Comparison of ENCODE assay signal across 27 mouse cellular contexts in genomic region chr1:19981189-19981588, GRCm38 (mm10).
DNase-seq lines count a peak whose midpoint lies in the region; ATAC-seq lines count a peak whose summit lies in the region.
"Had no signal": no experiment of that assay in that cellular context is flagged by ENCODE, and none has a peak within 500 bp of the region (broad histone marks: within the 10 kb centered on the region; RNA-seq: fewer than 3 reads in every experiment).

No protein-coding gene starts in this region.

- no peak overlapping the region for H3K4me2 ChIP-seq in forebrain, embryonic 11.5 days (ENCODE audit: low read depth, low read length, severe bottlenecking)
- H3K4me2 ChIP-seq in forebrain, embryonic 12.5 days: no peak overlapping the region
- H3K4me2 ChIP-seq in midbrain, embryonic 12.5 days (replicated peaks): no peak overlapping the region
- no peak overlapping the region for H3K4me2 ChIP-seq in midbrain, embryonic 15.5 days
- H3K4me2 ChIP-seq in kidney, embryonic 15.5 days: no peak overlapping the region
- H3K4me2 ChIP-seq: embryonic facial prominence, embryonic 12.5 days; heart, embryonic 11.5 days; neural tube, embryonic 13.5 days had no signal

- no peaks in the 10 kb centered on the region for H3K36me3 ChIP-seq in forebrain, embryonic 11.5 days (ENCODE audit: control insufficient read depth, insufficient read depth, low read length)
- H3K36me3 ChIP-seq in forebrain, embryonic 12.5 days (replicated peaks): no peaks in the 10 kb centered on the region
- no peaks in the 10 kb centered on the region for H3K36me3 ChIP-seq in midbrain, embryonic 12.5 days
- no peaks in the 10 kb centered on the region for H3K36me3 ChIP-seq in midbrain, embryonic 15.5 days (replicated peaks)
- no peaks in the 10 kb centered on the region for H3K36me3 ChIP-seq in kidney, embryonic 15.5 days
- H3K36me3 ChIP-seq: embryonic facial prominence, embryonic 12.5 days; neural tube, embryonic 13.5 days had no signal

- ATAC-seq in forebrain, embryonic 11.5 days (replicated peaks; ENCODE audit: low FRiP score): peak; percentile 55; the same call in 1 of the 2 replicates
- ATAC-seq in forebrain, embryonic 12.5 days (ENCODE audit: low FRiP score): no peak
- peak; percentile 58; the same call in 1 of the 2 replicates for ATAC-seq in midbrain, embryonic 12.5 days (ENCODE audit: low FRiP score, low read depth)
- ATAC-seq in midbrain, embryonic 15.5 days (replicated peaks): no peak
- ATAC-seq in kidney, embryonic 15.5 days (replicated peaks; ENCODE audit: low FRiP score): no peak
- ATAC-seq: intestine, embryonic 16.5 days; Patski had no signal

- H3K9me3 ChIP-seq in forebrain, embryonic 11.5 days (ENCODE audit: control insufficient read depth, low read length): no peaks in the 10 kb centered on the region
- no peaks in the 10 kb centered on the region for H3K9me3 ChIP-seq in forebrain, embryonic 12.5 days
- no peaks in the 10 kb centered on the region for H3K9me3 ChIP-seq in midbrain, embryonic 12.5 days
- H3K9me3 ChIP-seq in midbrain, embryonic 15.5 days: no peaks in the 10 kb centered on the region
- no peaks in the 10 kb centered on the region for H3K9me3 ChIP-seq in kidney, embryonic 15.5 days (replicated peaks)
- H3K9me3 ChIP-seq: embryonic facial prominence, embryonic 12.5 days; neural tube, embryonic 13.5 days had no signal

- WGBS in forebrain, embryonic 11.5 days: 9% methylated on average over 1 of the region's 1 CpGs
- 5% methylated on average over 1 of the region's 1 CpGs for WGBS in forebrain, embryonic 12.5 days
- WGBS in midbrain, embryonic 12.5 days: 14% methylated on average over 1 of the region's 1 CpGs
- 16% methylated on average over 1 of the region's 1 CpGs for WGBS in midbrain, embryonic 15.5 days
- WGBS in kidney, embryonic 15.5 days: 57% methylated on average over 1 of the region's 1 CpGs

- peaks cover 2% of the 10 kb centered on the region; the same call in 1 of the 2 replicates for H3K4me1 ChIP-seq in forebrain, embryonic 11.5 days (replicated peaks; ENCODE audit: control insufficient read depth, insufficient read depth, low read length)
- no peaks in the 10 kb centered on the region for H3K4me1 ChIP-seq in forebrain, embryonic 12.5 days
- H3K4me1 ChIP-seq in midbrain, embryonic 12.5 days: 0 out of 2 replicates have a peak, but pooled peaks cover 3% of the 10 kb centered on the region
- H3K4me1 ChIP-seq in midbrain, embryonic 15.5 days: peaks cover 4% of the 10 kb centered on the region; the same call in 1 of the 2 replicates
- H3K4me1 ChIP-seq in kidney, embryonic 15.5 days: no peaks in the 10 kb centered on the region
- H3K4me1 ChIP-seq: embryonic facial prominence, embryonic 12.5 days had no signal

- peaks cover 34% of the 10 kb centered on the region for H3K27me3 ChIP-seq in forebrain, embryonic 11.5 days (ENCODE audit: control insufficient read depth, insufficient read depth, low read length)
- peaks cover 46% of the 10 kb centered on the region for H3K27me3 ChIP-seq in forebrain, embryonic 12.5 days
- peaks cover 8% of the 10 kb centered on the region; the same call in 1 of the 2 replicates for H3K27me3 ChIP-seq in midbrain, embryonic 12.5 days
- H3K27me3 ChIP-seq in midbrain, embryonic 15.5 days (replicated peaks): no peaks in the 10 kb centered on the region
- H3K27me3 ChIP-seq in kidney, embryonic 15.5 days: no peaks in the 10 kb centered on the region
- H3K27me3 ChIP-seq: embryonic facial prominence, embryonic 12.5 days; neural tube, embryonic 13.5 days; Patski had no signal

- no peak overlapping the region for H3K27ac ChIP-seq in forebrain, embryonic 11.5 days (ENCODE audit: low read depth, low read length)
- no peak overlapping the region for H3K27ac ChIP-seq in forebrain, embryonic 12.5 days
- H3K27ac ChIP-seq in midbrain, embryonic 12.5 days (replicated peaks): no peak overlapping the region
- H3K27ac ChIP-seq in midbrain, embryonic 15.5 days: no peak overlapping the region
- H3K27ac ChIP-seq in kidney, embryonic 15.5 days: no peak overlapping the region
- H3K27ac ChIP-seq: embryonic facial prominence, embryonic 12.5 days; gastrocnemius, adult 2 months; liver, embryonic 14.5 days; macrophage; neural tube, embryonic 13.5 days had no signal

- H3K9ac ChIP-seq in forebrain, embryonic 11.5 days (ENCODE audit: low read length): no peak overlapping the region
- no peak overlapping the region for H3K9ac ChIP-seq in forebrain, embryonic 12.5 days
- H3K9ac ChIP-seq in midbrain, embryonic 12.5 days (replicated peaks): no peak overlapping the region
- no peak overlapping the region for H3K9ac ChIP-seq in midbrain, embryonic 15.5 days
- H3K9ac ChIP-seq in kidney, embryonic 15.5 days: no peak overlapping the region
- H3K9ac ChIP-seq: embryonic facial prominence, embryonic 12.5 days; liver, embryonic 14.5 days; neural tube, embryonic 13.5 days had no signal

- DNase-seq in forebrain, embryonic 11.5 days (ENCODE audit: low spot score): no peak
- DNase-seq in embryo, embryonic 10 days (ENCODE audit: low spot score): peak; percentile 67
- peak; percentile 44 for DNase-seq in mesoderm, embryonic 11.5 days (ENCODE audit: low read depth, low spot score)
- DNase-seq: adrenal gland, postnatal 14 days; cerebellum, adult 18-20 months; gastrocnemius, adult 2 months; gastrocnemius, postnatal 36 days; heart, adult 18-20 months; kidney, adult 8-10 months; kidney, postnatal 10 days; layer of hippocampus, adult 9-11 months; liver; lung, adult 2 months; lung, postnatal 10 days; thymus, adult 2 months; thymus, postnatal 36 days had no signal

- H3K4me3 ChIP-seq in forebrain, embryonic 11.5 days (ENCODE audit: low read depth, low read length): no peak overlapping the region
- no peak overlapping the region for H3K4me3 ChIP-seq in forebrain, embryonic 12.5 days (replicated peaks)
- H3K4me3 ChIP-seq in midbrain, embryonic 12.5 days: no peak overlapping the region
- H3K4me3 ChIP-seq in midbrain, embryonic 15.5 days: no peak overlapping the region
- H3K4me3 ChIP-seq in kidney, embryonic 15.5 days (replicated peaks): no peak overlapping the region
- H3K4me3 ChIP-seq: embryonic facial prominence, embryonic 12.5 days; gastrocnemius, adult 2 months; neural tube, embryonic 13.5 days had no signal

Comparison
In these comparisons a context has a peak if more than half of its experiments do, and no peak if none do; other contexts are left out.
1. ATAC-seq: peak in forebrain, embryonic 11.5 days (single experiment) and midbrain, embryonic 12.5 days (single experiment); none in forebrain, embryonic 12.5 days (single experiment), midbrain, embryonic 15.5 days (single experiment) and kidney, embryonic 15.5 days (single experiment).